Mouse (Mus musculus) spleen, adult 2 months (tissue): Measurements from ENCODE around the gene Kcnt1. TPM values are rescaled to one million over a fixed set of nuclear protein-coding genes. Genes with fewer than 3 reads are reported as not detected.

Experiments used
- DNase-seq, 2 experiments: peaks; one replicate each; pipeline versions ENCODE4 v3.0.0 to v3.0.0-alpha.2; 2012 to 2021; ENCODE audit warnings: low spot score in 2 of 2, low read depth in 1 of 2
- H3K27ac ChIP-seq: fragments of 200-500 bp; 2 replicates; pipeline ENCODE4 v1.5.1; 2012; ENCODE audit warnings: low read length, inconsistent platforms; ENCODE audit not compliant: insufficient read depth
- H3K27me3 ChIP-seq: fragments of 200-500 bp; 2 replicates; pipeline ENCODE4 v1.6.1; 2012; ENCODE audit warnings: mild to moderate bottlenecking, moderate library complexity, low read length, inconsistent platforms; ENCODE audit not compliant: control insufficient read depth, insufficient read depth
- H3K36me3 ChIP-seq: fragments of 200-500 bp; 2 replicates; pipeline ENCODE4 v1.6.1; 2012; ENCODE audit warnings: mild to moderate bottlenecking, low read length, inconsistent platforms; ENCODE audit not compliant: control insufficient read depth, insufficient read depth
- H3K4me1 ChIP-seq: fragments of 200-500 bp; 2 replicates; pipeline ENCODE4 v1.6.1; 2011; ENCODE audit warnings: inconsistent platforms; ENCODE audit not compliant: control insufficient read depth, insufficient read depth, insufficient read length
- H3K4me3 ChIP-seq: fragments of 200-500 bp; 2 replicates; pipeline ENCODE4 v1.5.1; 2011; ENCODE audit warnings: mild to moderate bottlenecking, inconsistent platforms; ENCODE audit not compliant: insufficient read depth, insufficient read length; ENCODE audit errors: extremely low read depth
- CTCF ChIP-seq: fragments of 200-500 bp; IDR thresholded peaks from 2 replicates; pipeline ENCODE4 v1.5.1; 2011; ENCODE audit warnings: mild to moderate bottlenecking, inconsistent platforms; ENCODE audit not compliant: insufficient read depth, insufficient read length, insufficient replicate concordance; ENCODE audit errors: extremely low read depth
- POLR2A ChIP-seq: fragments of 200-500 bp; IDR thresholded peaks from 2 replicates; pipeline ENCODE4 v1.6.1; 2011; ENCODE audit warnings: low read depth, low read length, inconsistent platforms
- WGBS: fragments of 180-500 bp; shearing (Covaris S2); methylation state at CpG from one replicate; pipeline ENCODE4 v1.1.7; 2018; 5-methylcytosine and 5-hydroxymethylcytosine counted together
- polyA plus RNA-seq: library from polyadenylated mRNA; depleted of rRNA; stranded (reverse); fragments of >200 nt; gene quantifications from 2 replicates; pipeline ENCODE4 v1.2.3, GENCODE M21; 2012

Gene Kcnt1
- polyA plus RNA-seq, 1 experiment, result 0.40 TPM

- WGBS, result 32% methylated on average over 7 of the region's 7 CpGs
Observed at GRCm38 (mm10) chr2:25877250-25877735, 13.8 kb downstream of the Kcnt1 start.

DNA sequence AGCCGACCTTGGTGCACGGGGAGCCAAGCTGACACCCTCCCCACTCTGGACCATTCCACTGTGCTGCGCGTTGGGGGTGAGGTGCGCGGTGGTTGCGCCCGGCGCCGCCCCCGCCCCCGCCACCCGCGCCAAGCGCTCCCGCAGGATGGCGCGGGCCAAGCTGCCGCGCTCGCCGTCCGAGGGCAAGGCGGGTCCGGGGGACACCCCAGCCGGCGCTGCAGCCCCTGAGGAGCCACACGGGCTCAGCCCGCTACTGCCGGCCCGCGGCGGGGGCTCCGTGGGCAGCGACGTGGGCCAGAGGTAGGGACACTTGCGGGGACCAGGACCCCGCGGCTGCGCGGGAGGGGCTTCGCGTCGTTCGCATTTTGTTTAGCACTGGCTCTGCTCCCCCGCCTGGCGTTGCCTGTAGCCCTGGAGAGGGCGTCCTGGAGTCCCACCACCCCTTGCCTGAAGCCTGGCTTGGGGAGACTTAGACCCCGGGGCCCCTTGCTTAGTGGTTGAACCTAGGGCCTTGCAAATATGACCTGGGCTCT is 14.3 kb downstream of the Kcnt1 start:
- H3K27me3 ChIP-seq, result peaks cover 3% of the 10 kb centered on the region
- TF ChIP-seq POLR2A, result no peak
- TF ChIP-seq CTCF, result no peak
- no peaks in the 10 kb centered on the region for H3K36me3 ChIP-seq
- DNase-seq, result no peak
- no peaks in the 10 kb centered on the region; the same call in 1 of the 2 replicates for H3K4me1 ChIP-seq
- WGBS, result 11% methylated on average over 49 of the region's 49 CpGs
- H3K4me3 ChIP-seq, result no peak overlapping the region
- no peak overlapping the region for H3K27ac ChIP-seq

More at GRCm38 (mm10) chr2:25877250-25877735, 13.8 kb downstream of the Kcnt1 start:
- peaks cover 3% of the 10 kb centered on the region for H3K27me3 ChIP-seq
- H3K4me1 ChIP-seq, result no peaks in the 10 kb centered on the region; the same call in 1 of the 2 replicates
- TF ChIP-seq POLR2A (no peak), CTCF (no peak)
- no peak for DNase-seq
- H3K4me3 ChIP-seq, result no peak overlapping the region
- H3K27ac ChIP-seq, result no peak overlapping the region
- H3K36me3 ChIP-seq, result no peaks in the 10 kb centered on the region

- H3K4me1 ChIP-seq, result no peaks in the 10 kb centered on the region; the same call in 1 of the 2 replicates
- peaks cover 3% of the 10 kb centered on the region for H3K27me3 ChIP-seq
- no peak overlapping the region for H3K4me3 ChIP-seq
- 76% methylated on average over 2 of the region's 2 CpGs for WGBS
- DNase-seq, result no peak
- no peak overlapping the region for H3K27ac ChIP-seq
- no peaks in the 10 kb centered on the region for H3K36me3 ChIP-seq
- no peak for TF ChIP-seq CTCF
- no peak for TF ChIP-seq POLR2A
Observed at GRCm38 (mm10) chr2:25878516-25878915, 15.0 kb downstream of the Kcnt1 start.

DNA sequence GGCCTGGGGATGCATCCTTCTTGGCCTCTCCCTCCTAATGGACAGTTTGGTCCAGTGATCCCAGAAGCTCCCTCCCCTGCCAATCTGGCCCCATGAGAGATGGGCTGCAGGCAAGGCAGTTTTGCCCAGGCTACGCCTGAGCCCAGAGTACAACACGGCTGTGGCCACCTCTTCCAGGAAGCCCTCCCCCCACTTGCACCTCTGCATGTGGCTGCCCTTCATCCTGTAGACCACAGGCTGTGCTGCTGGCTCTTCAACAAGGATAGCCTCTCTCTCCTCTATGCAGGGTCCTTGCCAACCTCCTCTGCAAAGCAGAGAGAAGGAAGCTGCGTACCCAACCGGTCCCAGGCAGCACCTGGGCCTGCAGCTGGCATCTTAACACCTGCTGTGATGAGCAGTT is 15.5 kb downstream of the Kcnt1 start:
- WGBS, result 46% methylated on average over 4 of the region's 4 CpGs

DNA sequence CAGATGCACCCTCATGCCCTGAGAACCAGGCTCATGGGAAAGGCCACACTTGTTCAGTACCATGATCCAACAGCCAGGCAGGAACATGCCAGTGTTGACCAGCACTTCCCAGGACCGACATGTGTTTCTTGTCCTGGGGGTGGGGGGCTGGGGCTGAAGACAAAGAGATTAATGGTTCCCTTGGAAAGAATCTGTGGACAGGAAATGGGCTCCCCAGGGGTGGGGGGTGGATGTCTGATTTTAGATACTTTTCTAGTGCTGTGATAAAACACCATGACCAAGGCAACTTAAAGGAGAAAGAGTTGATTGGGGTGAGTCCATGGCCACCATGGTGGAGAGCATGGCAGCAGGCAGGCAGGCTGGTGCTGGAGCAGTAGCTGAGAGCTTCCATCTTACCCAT is 18.7 kb downstream of the Kcnt1 start:
- 48% methylated on average over 1 of the region's 1 CpGs for WGBS
- Histone ChIP-seq H3K27ac (no peak overlapping the region), H3K4me3 (no peak overlapping the region), H3K27me3 (peaks cover 3% of the 10 kb centered on the region), H3K36me3 (no peaks in the 10 kb centered on the region), H3K4me1 (no peaks in the 10 kb centered on the region; the same call in 1 of the 2 replicates)
- TF ChIP-seq POLR2A, result no peak
- TF ChIP-seq CTCF, result no peak
- DNase-seq, result no peak

More for the DNA sequence above, 15.5 kb downstream of the Kcnt1 start:
- peaks cover 3% of the 10 kb centered on the region for H3K27me3 ChIP-seq
- H3K36me3 ChIP-seq, result no peaks in the 10 kb centered on the region
- no peak overlapping the region for H3K27ac ChIP-seq
- no peak overlapping the region for H3K4me3 ChIP-seq
- TF ChIP-seq POLR2A, result no peak
- no peak for TF ChIP-seq CTCF
- no peaks in the 10 kb centered on the region; the same call in 1 of the 2 replicates for H3K4me1 ChIP-seq
- DNase-seq, result no peak

GRCm38 (mm10) chr2:25884756-25885155 is 21.2 kb downstream of the Kcnt1 start:
- WGBS, result 78% methylated on average over 3 of the region's 3 CpGs
- no peaks in the 10 kb centered on the region for H3K4me1 ChIP-seq
- DNase-seq, result no peak
- no peak overlapping the region for H3K27ac ChIP-seq
- no peaks in the 10 kb centered on the region for H3K27me3 ChIP-seq
- no peaks in the 10 kb centered on the region for H3K36me3 ChIP-seq
- TF ChIP-seq CTCF (no peak), POLR2A (no peak)
- no peak overlapping the region for H3K4me3 ChIP-seq

DNA sequence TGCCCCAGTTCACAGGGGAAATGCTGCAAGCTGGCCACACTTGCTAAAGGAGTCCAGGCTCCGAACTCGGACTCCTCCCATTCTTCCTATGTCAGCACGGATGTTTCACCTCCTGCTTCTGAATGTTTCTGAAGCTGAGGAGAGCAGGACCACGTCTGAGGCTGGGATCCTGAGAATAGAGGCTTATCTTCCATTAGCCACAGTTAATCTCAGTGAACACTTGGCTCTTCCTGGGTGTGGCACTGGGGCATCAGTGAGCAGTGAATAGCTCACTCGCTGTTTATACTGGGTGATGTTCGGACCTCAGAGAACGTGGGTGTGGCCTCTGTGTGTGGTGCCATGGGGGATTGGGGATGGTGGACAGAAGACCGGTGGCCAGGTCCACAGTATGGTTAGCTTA is 23.7 kb downstream of the Kcnt1 start:
- DNase-seq, result no peak
- 72% methylated on average over 8 of the region's 8 CpGs for WGBS
- Histone ChIP-seq H3K4me1 (no peaks in the 10 kb centered on the region), H3K27ac (no peak overlapping the region), H3K36me3 (no peaks in the 10 kb centered on the region), H3K4me3 (no peak overlapping the region), H3K27me3 (no peaks in the 10 kb centered on the region)
- TF ChIP-seq POLR2A (no peak), CTCF (no peak)
